Mouse (Mus musculus) layer of hippocampus, adult 18-20 months (tissue): Measurements from ENCODE around the gene Adap2. TPM values are rescaled to one million over a fixed set of nuclear protein-coding genes. Genes with fewer than 3 reads are reported as not detected.
A peak's percentile ranks its signal among the peaks of the same experiment; 100 is the strongest.

ENCODE experiments used
- DNase-seq, 2 experiments: peaks; one replicate each; pipeline ENCODE4 v3.0.0; 2022; ENCODE audit warnings: low spot score in 2 of 2
- total RNA-seq, 2 experiments: library from RNA; stranded (reverse); gene quantifications; 2 replicates each; pipeline ENCODE4 v1.2.3; 2021

Adap2 gene
- total RNA-seq, 2 experiments from 2014 or later = 6.5 to 8.4 TPM

DNA sequence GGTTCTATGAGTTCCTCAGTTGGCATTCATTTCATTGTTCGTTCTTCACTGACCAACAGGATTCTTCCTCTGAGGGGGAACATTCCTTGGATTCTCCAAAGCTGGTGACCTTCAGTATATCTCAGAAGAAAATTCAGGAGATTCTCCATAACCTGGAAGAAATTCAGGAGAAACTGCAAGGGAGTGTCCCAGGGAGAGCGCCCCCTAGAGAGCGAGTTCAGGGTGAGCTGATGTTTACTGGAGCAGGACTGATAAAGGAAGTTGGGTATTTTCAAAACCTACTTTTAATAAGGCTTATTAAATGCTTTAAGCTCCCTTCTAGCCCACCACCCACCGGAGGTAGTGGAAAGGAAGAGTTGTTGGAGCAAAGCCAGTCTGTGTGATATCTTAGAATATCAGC lies 39.9 kb downstream of the Adap2 start:
- DNase-seq = no peak

- no peak for DNase-seq
Observed at GRCm38 (mm10) chr11:80196351-80196750, 42.4 kb downstream of the Adap2 start.

GRCm38 (mm10) chr11:80199316-80199715 lies 45.4 kb downstream of the Adap2 start:
- DNase-seq = no peak

DNA sequence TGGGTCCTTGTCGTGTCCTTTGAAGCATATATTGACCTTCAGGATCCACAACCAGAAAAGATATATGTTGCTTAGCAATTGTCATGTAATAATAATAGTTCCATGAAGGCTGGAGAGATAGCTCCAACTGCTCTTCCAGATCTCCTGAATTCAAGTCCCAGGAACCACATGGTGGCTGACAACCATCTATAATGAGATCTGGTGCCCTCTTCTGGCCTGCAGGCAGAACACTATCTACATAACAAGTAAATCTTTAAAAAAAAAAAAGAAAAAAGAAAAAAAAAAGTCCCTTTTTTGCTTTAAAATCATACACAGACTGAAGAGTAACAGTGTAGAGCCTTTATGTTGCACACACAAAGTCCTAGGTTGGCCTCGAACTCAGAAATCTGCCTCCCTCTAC lies 45.9 kb downstream of the Adap2 start:
- DNase-seq = no peak

DNA sequence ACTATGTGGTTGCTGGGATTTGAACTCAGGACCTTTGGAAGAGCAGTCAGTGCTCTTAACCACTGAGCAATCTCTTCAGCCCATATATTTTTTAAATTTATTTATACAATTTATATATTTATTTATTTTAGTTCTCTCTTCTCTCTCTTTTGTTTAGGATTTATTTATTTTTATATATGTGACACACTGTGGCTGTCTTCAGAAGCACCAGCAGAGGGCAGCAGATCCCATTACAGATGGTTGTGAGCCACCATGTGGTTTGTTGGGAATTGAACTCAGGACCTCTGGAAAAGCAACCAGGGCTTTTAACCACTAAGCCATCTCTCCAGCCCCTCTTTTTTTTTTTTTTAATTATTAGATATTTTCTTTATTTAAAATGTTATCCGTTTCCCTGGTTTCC lies 46.4 kb downstream of the Adap2 start:
- no peak for DNase-seq

- DNase-seq = no peak
Observed at GRCm38 (mm10) chr11:80202296-80202695, 48.4 kb downstream of the Adap2 start.

GRCm38 (mm10) chr11:80204037-80204436 lies 50.1 kb downstream of the Adap2 start:
- DNase-seq = peak; percentile 32 to 81

DNA sequence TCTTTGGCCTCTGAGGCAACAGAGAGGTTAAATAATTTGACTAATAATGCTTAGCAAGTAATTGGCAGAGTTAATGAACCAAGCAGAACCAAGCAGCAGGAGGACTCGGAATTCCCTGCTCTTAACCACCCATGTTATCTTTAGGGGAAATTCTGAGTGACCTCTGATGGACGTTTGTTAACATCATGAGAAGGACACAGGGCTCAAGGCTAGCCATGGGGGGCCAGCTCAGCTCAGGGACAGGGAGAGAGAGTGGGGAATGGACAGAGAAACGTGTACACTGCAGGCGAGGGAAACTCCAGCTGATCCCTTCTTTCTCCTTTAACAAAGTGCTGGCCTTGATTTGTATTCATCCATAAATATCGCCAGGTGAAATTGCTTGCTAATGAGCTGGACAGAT lies 51.0 kb downstream of the Adap2 start:
- no peak for DNase-seq

DNA sequence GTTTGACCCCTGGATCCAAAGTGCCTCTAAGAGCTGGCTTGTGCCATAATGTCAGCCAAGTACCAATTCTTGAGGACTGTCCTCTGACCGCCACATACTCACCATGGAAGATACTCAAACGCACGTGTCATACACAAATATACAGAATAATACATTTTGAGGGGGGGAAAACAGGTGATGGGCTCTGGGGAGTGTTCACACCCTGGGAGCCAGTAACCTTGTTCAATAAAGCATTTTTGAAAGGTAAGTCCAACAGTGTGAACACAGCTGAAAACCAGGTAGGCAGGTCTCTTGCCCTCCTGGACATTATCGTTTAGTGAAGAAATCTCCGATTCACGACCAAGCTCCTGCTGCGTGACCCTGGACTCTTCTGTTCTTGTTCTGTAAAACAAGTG lies 54.6 kb downstream of the Adap2 start:
- no peak for DNase-seq

DNA sequence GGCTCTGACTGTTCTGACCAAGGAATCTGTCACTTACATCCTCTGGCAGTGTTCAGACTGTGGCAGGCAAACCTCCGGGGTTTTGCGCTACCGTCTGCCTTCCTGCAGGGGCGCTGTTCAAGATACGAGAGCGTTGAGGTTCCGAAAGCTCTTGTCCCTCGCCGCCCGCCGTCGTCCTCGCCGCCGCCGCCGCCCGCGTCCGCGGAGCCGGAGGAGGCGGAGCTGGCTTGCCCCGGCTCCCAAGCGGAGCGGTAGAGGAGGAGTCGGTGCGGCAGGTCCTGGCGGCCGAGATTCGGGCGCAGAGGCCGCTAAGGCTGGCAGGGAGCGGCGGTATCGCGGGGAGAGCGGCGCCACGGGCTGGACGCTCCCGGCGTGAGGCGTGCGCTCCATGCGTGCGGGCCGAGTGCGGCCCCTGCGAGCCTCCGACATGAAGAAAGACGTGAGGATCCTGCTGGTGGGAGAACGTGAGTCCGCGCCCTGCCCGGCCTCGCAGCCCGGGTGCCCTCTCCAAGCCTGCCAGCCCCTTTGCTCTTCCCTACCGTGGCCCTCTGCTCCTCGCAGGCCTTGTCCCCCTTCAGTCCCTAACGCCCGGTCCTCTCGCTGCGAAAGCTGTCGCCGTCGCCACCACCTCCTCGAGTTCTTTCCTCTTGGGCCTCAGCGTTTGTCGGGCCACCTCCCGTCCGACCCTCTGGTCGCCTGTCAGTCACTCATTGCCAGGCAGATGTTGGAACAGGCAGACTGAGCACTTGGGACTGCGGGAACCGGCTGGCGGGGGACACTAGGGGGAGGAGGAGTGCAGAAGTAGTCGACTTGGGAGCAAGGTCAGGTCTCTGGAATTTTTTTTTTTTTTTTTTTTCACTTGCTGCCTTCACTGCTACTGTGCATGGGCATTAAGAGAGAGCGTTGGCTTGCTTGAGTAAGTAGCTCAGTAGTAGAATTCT lies 55.2 kb downstream of the Adap2 start, which contains the start of gene Rhot1:
Gene Rhot1 (plus strand): TSS at position 160 of the 941 bp plus-strand sequence.
- peak; percentile 94 to 97 for DNase-seq

DNA sequence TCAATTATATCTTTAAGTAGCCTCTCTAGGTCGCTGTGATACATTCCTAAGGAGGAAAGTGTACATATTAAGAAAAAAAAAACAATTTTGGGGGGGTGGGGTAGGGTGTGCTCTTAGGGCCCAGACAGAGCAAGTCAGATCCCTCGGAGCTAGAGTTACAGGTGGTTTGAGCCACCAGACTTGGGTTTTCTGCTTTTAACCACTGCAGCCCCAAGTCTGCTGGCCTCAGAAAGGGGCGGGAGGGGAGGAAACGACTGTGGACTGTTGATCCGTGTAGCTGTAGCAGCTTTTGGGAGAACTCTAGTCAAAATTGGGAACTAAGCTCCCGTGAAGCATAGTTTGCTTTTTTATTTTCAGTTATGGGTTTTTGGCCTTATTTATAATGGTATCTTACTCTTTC lies 56.4 kb downstream of the Adap2 start:
- DNase-seq = no peak

DNA sequence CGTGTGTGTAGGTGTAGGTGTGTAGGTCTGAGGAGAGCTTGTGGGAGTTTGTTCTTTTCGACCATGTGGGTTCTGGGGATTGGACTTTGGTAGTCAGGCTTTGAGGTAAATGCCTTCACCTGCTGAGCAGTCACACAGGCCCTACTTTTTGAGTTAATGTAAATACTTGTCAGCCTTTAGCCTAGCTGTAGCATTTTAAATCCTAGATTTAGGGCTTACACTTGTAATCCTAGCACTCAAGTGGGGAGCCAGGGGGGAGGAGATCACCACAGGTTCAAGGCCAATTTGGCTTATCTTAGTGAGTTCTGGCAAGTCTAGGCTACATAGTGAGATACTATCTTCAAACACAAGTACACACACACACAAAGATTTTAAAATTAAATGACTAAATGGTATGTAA lies 58.4 kb downstream of the Adap2 start:
- DNase-seq = no peak

DNA sequence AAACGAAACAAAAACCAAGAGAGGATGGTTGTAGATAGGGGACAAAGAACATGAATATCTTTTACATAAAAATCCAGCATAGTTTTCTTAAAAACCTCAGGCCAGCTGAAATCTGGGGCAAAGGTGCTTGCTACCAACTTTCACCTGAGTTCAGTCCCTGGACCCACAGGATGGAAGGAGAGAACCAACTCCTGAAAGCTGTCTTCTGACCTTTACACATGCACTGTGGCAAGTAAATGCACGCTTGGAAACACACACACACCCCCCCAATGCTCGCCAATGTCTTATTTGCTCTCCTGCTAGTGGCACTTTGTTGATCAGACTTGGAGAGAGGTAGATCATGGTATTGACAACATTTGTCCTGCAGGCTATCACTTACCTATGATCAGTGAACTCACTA lies 61.4 kb downstream of the Adap2 start:
- DNase-seq = no peak

DNA sequence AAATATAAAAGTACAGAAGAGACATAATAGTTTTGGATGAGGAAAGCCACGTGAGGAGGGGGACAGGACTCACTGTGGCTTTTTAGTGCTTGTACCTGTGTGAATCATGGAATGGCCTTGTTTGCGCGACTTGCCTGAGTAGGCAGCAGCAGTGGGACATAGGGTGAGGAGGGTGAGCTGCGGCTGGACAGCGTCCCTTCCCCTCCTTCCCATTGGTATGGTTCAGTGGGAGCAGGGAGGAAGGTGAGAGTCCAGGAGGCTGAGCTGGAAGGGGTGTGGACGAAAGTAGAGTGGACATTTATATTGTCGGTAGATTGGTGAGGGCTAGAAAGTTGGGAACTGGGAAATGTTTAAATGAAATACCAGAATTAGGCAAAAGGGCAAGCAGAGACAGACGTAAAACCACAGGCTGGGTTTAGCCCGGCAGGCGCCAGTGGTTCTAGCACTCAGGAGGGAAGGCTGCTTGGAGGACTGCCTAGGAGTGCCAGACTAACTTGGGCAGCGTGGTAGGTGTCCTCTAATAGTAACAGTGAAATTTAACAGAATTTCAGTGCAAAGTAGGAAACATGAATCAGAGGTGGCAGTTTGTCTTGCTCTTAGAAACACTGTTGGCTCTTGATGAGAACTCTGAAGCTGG lies 64.9 kb downstream of the Adap2 start:
- DNase-seq = no peak

Other genes with a start within 250 kb of the Adap2 start
- 10 to 100 TPM; 32.3 to 36.7 TPM for gene Utp6, start 191.7 kb upstream of the Adap2 start, total RNA-seq
- 10 to 100 TPM; 36.9 to 37.0 TPM for gene Suz12, start 161.0 kb upstream of the Adap2 start, total RNA-seq
- 10 to 100 TPM; 16.6 to 27.7 TPM for gene Crlf3, start 73.1 kb upstream of the Adap2 start, total RNA-seq
- 1 to 10 TPM; 2.6 to 3.1 TPM for gene Atad5, start 64.7 kb upstream of the Adap2 start, total RNA-seq
- gene Tefm, start 11.9 kb upstream of the Adap2 start, total RNA-seq = 1 to 10 TPM; 8.4 to 9.6 TPM
- 1 to 10 TPM; 3.9 to 4.7 TPM for gene Rnf135, start 29.7 kb downstream of the Adap2 start, total RNA-seq
- gene Rhot1, start 54.9 kb downstream of the Adap2 start, total RNA-seq = 10 to 100 TPM; 62.8 to 65.6 TPM
- gene Rhbdl3, start 146.8 kb downstream of the Adap2 start, total RNA-seq = 10 to 100 TPM; 29.7 to 29.8 TPM
- 10 to 100 TPM; 50.8 to 54.1 TPM for gene 5730455P16Rik, start 223.9 kb downstream of the Adap2 start, total RNA-seq
- 100 to 1,000 TPM; 133 to 146 TPM for gene Zfp207, start 229.2 kb downstream of the Adap2 start, total RNA-seq